Mouse (Mus musculus): ENCODE results near the gene Gm49361. TPM values are rescaled to one million over a fixed set of nuclear protein-coding genes. Genes with fewer than 3 reads are reported as not detected.
A peak's percentile ranks its signal among the peaks of the same experiment; 100 is the strongest.

Gene Gm49361
- polyA plus RNA-seq, 1 experiment from 2014 or later: not detected

DNA sequence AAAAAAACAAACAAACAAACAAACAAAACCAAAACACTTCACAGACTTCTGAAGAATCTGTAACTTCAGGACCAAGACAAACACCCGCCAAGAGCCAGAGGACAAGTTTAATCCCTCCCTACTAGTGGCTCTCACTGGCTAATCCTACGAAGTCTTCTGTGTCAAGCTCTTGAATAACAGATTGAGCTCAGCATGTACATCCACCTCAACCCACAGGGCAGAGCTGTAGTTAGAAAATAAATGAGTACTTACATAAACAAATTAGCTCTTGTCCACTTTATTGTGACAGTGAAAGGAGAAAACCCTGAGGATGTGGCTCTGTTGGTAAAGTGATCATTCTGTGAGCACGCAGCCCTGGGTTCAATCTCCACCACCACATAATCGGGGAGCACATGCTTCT, 124.2 kb downstream of the Gm49361 start:
- no peaks in the 10 kb centered on the region for H3K4me1 ChIP-seq (replicated peaks)
- 75% methylated on average over 4 of the region's 4 CpGs for WGBS
- peaks cover 47% of the 10 kb centered on the region for H3K36me3 ChIP-seq
- H3K27me3 ChIP-seq (ENCODE audit: insufficient read depth, poor library complexity, severe bottlenecking): no peaks in the 10 kb centered on the region
- H3K4me3 ChIP-seq: no peak overlapping the region
- H3K9me3 ChIP-seq: no peaks in the 10 kb centered on the region
- no peak overlapping the region for H3K27ac ChIP-seq
- no peak for DNase-seq (ENCODE audit: low spot score)

DNA sequence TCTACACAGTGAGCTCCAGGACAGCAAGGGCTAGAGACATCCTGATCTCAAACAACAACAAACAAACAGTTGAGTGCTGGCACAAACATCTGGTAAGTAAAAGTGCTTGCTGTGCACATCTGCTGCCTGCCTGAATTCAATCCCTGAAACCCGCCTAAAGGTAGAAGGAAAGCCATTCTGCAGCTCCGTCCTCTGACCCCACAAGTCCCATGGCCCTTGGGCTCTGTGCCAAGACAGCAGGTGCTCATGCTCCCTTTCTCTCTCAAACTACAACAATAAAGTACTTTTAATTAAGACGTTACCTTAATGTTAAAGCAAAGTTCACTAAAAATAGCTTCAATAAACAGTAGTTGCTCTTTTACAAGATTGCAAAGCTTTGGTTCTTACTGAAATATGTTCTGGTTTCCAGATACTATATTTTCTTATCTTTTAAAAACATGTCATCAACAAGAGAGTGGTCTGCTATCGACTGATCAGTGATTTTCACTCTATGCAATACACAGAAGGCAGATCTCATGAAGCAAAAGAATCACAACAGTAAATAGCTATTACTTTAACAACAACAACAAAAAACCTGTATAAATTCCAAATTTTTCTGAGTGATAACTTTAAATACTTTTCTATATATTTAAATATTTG, 125.2 kb downstream of the Gm49361 start:
- Histone ChIP-seq H3K4me3 (no peak overlapping the region), H3K27ac (no peak overlapping the region), H3K27me3 (ENCODE audit: insufficient read depth, poor library complexity, severe bottlenecking) (no peaks in the 10 kb centered on the region), H3K36me3 (peaks cover 37% of the 10 kb centered on the region), H3K9me3 (no peaks in the 10 kb centered on the region), H3K4me1 (replicated peaks) (no peaks in the 10 kb centered on the region)
- DNase-seq (ENCODE audit: low spot score): no peak
- 78% methylated on average over 4 of the region's 4 CpGs for WGBS

DNA sequence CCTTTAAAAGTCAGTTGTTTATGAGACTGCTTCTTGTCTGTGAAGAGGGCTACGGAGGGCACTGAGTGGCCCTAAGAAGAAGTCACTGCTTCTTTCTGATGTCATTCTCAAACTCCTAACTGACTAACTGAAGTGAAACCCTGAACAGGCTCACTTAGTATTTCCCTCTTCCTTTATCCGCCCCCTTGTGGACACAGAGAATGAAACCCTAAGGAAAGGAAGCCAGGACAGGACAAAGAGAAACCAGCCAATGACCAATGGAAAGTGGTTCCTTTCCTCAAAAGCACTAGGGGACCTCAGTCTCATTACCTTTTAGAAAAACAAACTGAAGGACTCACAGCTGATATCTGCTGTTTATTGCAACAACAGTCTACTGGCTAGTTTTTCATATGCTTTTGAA, 126.4 kb downstream of the Gm49361 start:
- H3K9me3 ChIP-seq: no peaks in the 10 kb centered on the region
- peak; percentile 16 for DNase-seq (ENCODE audit: low spot score)
- H3K27ac ChIP-seq: no peak overlapping the region
- H3K36me3 ChIP-seq: peaks cover 27% of the 10 kb centered on the region
- no peak overlapping the region for H3K4me3 ChIP-seq
- H3K4me1 ChIP-seq (replicated peaks): no peaks in the 10 kb centered on the region
- 48% methylated on average over 2 of the region's 2 CpGs for WGBS
- no peaks in the 10 kb centered on the region for H3K27me3 ChIP-seq (ENCODE audit: insufficient read depth, poor library complexity, severe bottlenecking)

DNA sequence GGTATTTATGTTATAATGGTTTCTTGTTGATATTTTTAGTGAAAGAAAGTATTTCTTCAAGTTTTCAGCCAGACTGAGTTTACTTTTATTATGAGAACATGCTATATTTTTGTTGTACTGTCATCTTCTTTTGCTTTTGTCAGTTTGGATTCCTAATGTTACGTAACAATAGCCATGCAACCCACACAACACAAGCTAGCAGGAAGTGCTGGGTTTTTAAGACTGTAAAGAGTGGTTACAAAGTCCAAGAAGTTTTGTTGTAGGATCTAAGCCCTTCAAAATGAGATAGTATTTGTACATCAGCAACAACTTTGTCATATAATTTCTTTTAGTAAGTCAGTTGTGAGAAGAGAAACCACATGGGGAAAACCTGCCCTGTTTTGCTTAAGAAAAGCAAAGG, 128.2 kb downstream of the Gm49361 start:
- Histone ChIP-seq H3K27ac (no peak overlapping the region), H3K4me3 (no peak overlapping the region), H3K27me3 (ENCODE audit: insufficient read depth, poor library complexity, severe bottlenecking) (no peaks in the 10 kb centered on the region), H3K9me3 (no peaks in the 10 kb centered on the region), H3K36me3 (peaks cover 13% of the 10 kb centered on the region), H3K4me1 (replicated peaks) (no peaks in the 10 kb centered on the region)
- no peak for DNase-seq (ENCODE audit: low spot score)
- WGBS: 93% methylated on average over 1 of the region's 1 CpGs

DNA sequence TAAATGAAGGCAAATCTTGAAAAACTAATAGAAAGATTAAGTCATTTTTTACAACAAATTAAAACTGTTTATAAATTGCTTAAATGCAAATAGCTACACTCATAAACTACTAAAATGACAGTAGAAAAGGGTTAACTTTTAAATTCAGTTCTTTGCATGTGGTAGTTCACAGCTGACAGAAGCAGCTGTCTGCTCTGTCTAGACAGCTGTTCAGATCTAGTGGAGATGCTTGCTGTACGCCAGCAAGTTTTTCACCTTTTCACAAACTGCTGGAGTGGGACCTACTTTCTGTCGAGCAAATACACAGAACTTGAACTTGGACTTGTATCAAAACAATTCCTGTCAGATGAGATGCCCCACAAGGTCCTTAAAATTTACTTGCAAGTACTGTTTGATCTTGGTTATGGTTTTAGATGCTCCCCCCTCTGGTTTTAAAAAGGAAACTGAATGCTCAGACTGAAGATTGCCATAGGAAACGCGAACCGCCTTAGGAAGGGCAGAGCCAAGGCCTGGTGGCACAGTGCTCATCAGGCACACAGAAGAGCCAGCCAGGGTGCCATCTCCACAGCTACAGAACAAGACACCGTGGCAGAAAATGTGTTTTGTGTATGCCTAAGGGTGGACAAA, 129.5 kb downstream of the Gm49361 start:
- Histone ChIP-seq H3K4me3 (no peak overlapping the region), H3K4me1 (replicated peaks) (no peaks in the 10 kb centered on the region), H3K27ac (no peak overlapping the region), H3K9me3 (no peaks in the 10 kb centered on the region), H3K27me3 (ENCODE audit: insufficient read depth, poor library complexity, severe bottlenecking) (no peaks in the 10 kb centered on the region), H3K36me3 (peaks cover 3% of the 10 kb centered on the region)
- WGBS: 87% methylated on average over 6 of the region's 6 CpGs
- DNase-seq (ENCODE audit: low spot score): no peak

DNA sequence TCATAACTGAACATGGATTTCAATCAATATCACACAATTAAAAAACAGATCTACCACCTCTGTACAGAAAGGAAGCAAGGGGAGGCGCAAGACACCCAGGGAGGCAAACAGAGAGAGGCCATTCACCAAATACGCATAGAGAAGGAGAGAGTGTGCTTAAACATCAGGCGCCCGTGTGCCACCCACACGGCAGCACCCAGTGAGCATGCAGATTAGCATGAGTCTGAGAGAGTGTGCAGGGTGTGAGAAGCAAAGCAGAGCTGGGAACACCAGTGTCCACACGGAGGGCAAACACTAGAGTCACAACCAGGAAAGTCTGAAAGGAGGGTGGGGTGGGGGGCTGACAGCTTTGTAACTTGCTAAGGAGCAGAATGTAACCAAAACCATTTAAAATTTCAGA, 130.1 kb downstream of the Gm49361 start:
- H3K27ac ChIP-seq: no peak overlapping the region
- WGBS: 93% methylated on average over 6 of the region's 6 CpGs
- DNase-seq (ENCODE audit: low spot score): no peak
- H3K9me3 ChIP-seq: no peaks in the 10 kb centered on the region
- H3K36me3 ChIP-seq: peaks cover 3% of the 10 kb centered on the region
- H3K27me3 ChIP-seq (ENCODE audit: insufficient read depth, poor library complexity, severe bottlenecking): no peaks in the 10 kb centered on the region
- no peaks in the 10 kb centered on the region for H3K4me1 ChIP-seq (replicated peaks)
- no peak overlapping the region for H3K4me3 ChIP-seq

DNA sequence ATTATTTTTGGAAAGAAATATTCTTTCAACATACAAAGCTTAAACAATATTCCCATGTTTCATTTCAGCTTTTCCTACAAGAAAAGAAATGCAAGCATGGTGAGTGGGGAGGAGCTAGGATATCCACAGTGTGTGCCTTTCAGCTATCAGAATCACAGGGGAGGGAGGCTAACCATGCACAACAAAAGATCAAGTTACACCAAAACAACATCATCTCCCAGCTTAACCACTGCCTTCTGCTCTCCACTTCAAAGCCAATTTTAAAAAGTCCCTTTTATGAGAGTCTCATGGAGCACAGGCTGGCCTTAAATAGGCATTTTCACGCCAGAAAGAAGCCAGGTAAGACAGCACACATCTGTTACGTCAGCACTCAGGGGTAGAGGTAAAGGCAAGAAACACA, 134.9 kb downstream of the Gm49361 start:
- Histone ChIP-seq H3K4me1 (replicated peaks) (no peaks in the 10 kb centered on the region), H3K4me3 (no peak overlapping the region), H3K9me3 (no peaks in the 10 kb centered on the region), H3K27me3 (ENCODE audit: insufficient read depth, poor library complexity, severe bottlenecking) (no peaks in the 10 kb centered on the region), H3K36me3 (peaks cover 3% of the 10 kb centered on the region), H3K27ac (no peak overlapping the region)
- no peak for DNase-seq (ENCODE audit: low spot score)
- WGBS: 51% methylated on average over 2 of the region's 2 CpGs

DNA sequence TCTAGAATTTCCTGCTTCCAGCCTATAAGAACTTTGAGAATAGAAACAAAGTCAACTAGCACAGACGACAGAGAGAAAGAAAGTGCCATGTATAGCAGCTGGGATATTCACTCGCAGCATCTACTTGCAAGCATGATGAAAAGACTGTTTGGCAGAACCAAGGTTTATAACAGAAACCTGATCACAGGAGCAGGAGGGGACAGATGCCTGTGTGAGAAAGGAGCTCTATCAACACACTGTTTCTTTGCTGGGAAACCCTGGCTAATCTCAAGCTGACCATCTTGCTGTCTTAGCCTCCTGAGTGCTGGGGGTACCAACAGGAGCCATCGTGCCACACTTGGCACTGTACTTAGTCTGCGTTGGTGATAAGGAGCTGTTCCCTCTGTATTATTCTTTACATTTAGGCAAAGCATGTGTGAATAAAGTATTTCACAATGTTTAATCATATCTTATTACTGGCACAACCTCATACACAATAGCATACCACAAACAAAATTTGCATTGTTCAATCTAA, 136.0 kb downstream of the Gm49361 start:
- no peaks in the 10 kb centered on the region for H3K4me1 ChIP-seq (replicated peaks)
- H3K27me3 ChIP-seq (ENCODE audit: insufficient read depth, poor library complexity, severe bottlenecking): no peaks in the 10 kb centered on the region
- H3K9me3 ChIP-seq: no peaks in the 10 kb centered on the region
- no peak for DNase-seq (ENCODE audit: low spot score)
- peaks cover 7% of the 10 kb centered on the region for H3K36me3 ChIP-seq
- WGBS: 88% methylated on average over 4 of the region's 4 CpGs
- H3K4me3 ChIP-seq: no peak overlapping the region
- no peak overlapping the region for H3K27ac ChIP-seq

DNA sequence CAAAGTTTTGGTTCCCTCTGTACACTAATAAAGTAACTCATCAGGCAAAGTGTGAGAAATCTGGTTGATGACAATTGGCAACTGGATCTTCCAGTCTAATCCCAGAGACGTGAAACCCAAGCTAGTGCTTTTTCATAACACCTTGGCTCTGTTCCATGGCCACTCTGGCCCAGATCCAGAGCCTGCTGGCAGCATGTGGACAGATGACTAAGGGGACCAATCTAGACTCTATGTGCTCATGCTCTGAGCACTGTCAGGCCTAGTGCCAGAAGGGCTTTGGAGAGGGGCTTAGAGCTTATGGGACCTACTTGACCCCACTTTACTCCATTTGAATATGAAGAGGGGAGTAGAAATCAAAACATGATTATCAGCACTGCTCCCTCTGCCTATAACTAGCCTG, 138.4 kb downstream of the Gm49361 start:
- H3K9me3 ChIP-seq: no peaks in the 10 kb centered on the region
- H3K36me3 ChIP-seq: peaks cover 26% of the 10 kb centered on the region
- DNase-seq (ENCODE audit: low spot score): no peak
- H3K4me3 ChIP-seq: no peak overlapping the region
- H3K27ac ChIP-seq: no peak overlapping the region
- 83% methylated on average over 1 of the region's 1 CpGs for WGBS
- H3K27me3 ChIP-seq (ENCODE audit: insufficient read depth, poor library complexity, severe bottlenecking): no peaks in the 10 kb centered on the region
- H3K4me1 ChIP-seq (replicated peaks): no peaks in the 10 kb centered on the region

DNA sequence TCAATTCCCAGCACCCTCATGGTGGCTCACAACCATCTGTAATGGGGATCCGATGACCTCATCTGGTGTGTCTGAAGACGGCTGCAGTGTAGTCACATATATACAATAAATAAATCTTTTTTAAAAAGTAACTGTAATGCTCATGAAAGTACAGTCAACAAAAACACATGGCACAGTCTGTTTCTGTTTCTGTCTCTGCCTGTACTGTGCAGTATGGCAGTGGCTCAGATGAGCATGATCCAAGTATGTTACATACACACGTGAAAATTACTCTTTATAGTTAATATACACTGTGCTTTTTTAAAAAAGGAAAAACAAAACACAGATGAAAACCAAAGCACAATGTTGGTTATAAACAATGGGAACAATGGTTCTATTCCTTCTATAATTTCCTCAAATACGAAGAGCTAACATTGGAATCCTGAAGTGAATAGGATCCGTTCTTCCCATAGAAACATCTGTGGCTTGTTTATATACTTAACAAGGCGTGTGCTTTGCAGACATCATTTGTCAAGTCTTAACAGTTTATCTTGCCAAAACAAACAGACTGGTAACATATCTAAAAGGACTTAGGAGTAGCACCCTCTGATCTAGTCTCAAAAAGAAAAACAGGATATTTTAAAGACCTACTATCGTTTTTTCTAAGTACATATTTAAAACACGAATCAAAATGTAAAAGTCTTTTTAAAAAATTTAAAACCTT, 139.1 kb downstream of the Gm49361 start:
- no peak for DNase-seq (ENCODE audit: low spot score)
- Histone ChIP-seq H3K27me3 (ENCODE audit: insufficient read depth, poor library complexity, severe bottlenecking) (no peaks in the 10 kb centered on the region), H3K27ac (no peak overlapping the region), H3K9me3 (no peaks in the 10 kb centered on the region), H3K4me1 (replicated peaks) (no peaks in the 10 kb centered on the region), H3K36me3 (peaks cover 33% of the 10 kb centered on the region), H3K4me3 (no peak overlapping the region)
- 86% methylated on average over 8 of the region's 8 CpGs for WGBS

DNA sequence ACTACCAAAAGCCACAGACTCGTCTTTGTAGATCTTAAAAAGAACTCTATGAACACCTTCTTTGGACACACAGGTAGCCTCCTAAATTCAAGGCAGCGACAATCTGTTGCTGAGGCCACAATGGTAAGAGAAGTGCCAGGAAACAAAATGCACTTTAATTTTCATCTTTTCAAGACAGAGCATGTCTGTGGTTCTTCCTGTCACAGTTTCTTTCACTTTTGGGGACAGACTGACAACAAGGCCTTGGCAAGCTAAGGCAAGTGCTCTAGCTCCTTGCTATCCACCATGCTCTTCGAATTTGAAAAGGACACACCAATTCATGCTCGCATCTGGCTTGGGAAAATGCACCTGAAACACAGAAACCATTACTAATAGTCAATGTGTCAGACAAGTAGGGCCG, 152.6 kb downstream of the Gm49361 start:
- peaks cover 91% of the 10 kb centered on the region for H3K36me3 ChIP-seq
- 92% methylated on average over 5 of the region's 5 CpGs for WGBS
- no peak for DNase-seq (ENCODE audit: low spot score)
- no peak overlapping the region for H3K4me3 ChIP-seq
- H3K4me1 ChIP-seq (replicated peaks): no peaks in the 10 kb centered on the region
- no peaks in the 10 kb centered on the region for H3K27me3 ChIP-seq (ENCODE audit: insufficient read depth, poor library complexity, severe bottlenecking)
- no peaks in the 10 kb centered on the region for H3K9me3 ChIP-seq
- H3K27ac ChIP-seq: no peak overlapping the region

Measured in hindbrain, embryonic 10.5 days (tissue).